Mouse (Mus musculus) spleen, adult 2 months (tissue): ENCODE measurements at regions not wholly inside any gene's neighbourhood (a gene's known extent, or its start where the extent isn't known, plus 50 kb on each side); places are given as distances from the start of the nearest gene placed in this dataset.

Experiments used
- DNase-seq, 2 experiments: peaks; one replicate each; pipeline versions ENCODE4 v3.0.0 to v3.0.0-alpha.2; 2012 to 2021; ENCODE audit warnings: low spot score in 2 of 2, low read depth in 1 of 2
- H3K27ac ChIP-seq: fragments of 200-500 bp; 2 replicates; pipeline ENCODE4 v1.5.1; 2012; ENCODE audit warnings: low read length, inconsistent platforms; ENCODE audit not compliant: insufficient read depth
- H3K27me3 ChIP-seq: fragments of 200-500 bp; 2 replicates; pipeline ENCODE4 v1.6.1; 2012; ENCODE audit warnings: mild to moderate bottlenecking, moderate library complexity, low read length, inconsistent platforms; ENCODE audit not compliant: control insufficient read depth, insufficient read depth
- H3K36me3 ChIP-seq: fragments of 200-500 bp; 2 replicates; pipeline ENCODE4 v1.6.1; 2012; ENCODE audit warnings: mild to moderate bottlenecking, low read length, inconsistent platforms; ENCODE audit not compliant: control insufficient read depth, insufficient read depth
- H3K4me1 ChIP-seq: fragments of 200-500 bp; 2 replicates; pipeline ENCODE4 v1.6.1; 2011; ENCODE audit warnings: inconsistent platforms; ENCODE audit not compliant: control insufficient read depth, insufficient read depth, insufficient read length
- H3K4me3 ChIP-seq: fragments of 200-500 bp; 2 replicates; pipeline ENCODE4 v1.5.1; 2011; ENCODE audit warnings: mild to moderate bottlenecking, inconsistent platforms; ENCODE audit not compliant: insufficient read depth, insufficient read length; ENCODE audit errors: extremely low read depth
- CTCF ChIP-seq: fragments of 200-500 bp; IDR thresholded peaks from 2 replicates; pipeline ENCODE4 v1.5.1; 2011; ENCODE audit warnings: mild to moderate bottlenecking, inconsistent platforms; ENCODE audit not compliant: insufficient read depth, insufficient read length, insufficient replicate concordance; ENCODE audit errors: extremely low read depth
- POLR2A ChIP-seq: fragments of 200-500 bp; IDR thresholded peaks from 2 replicates; pipeline ENCODE4 v1.6.1; 2011; ENCODE audit warnings: low read depth, low read length, inconsistent platforms
- WGBS: fragments of 180-500 bp; shearing (Covaris S2); methylation state at CpG from one replicate; pipeline ENCODE4 v1.1.7; 2018; 5-methylcytosine and 5-hydroxymethylcytosine counted together

- 60% methylated on average over 3 of the region's 3 CpGs for WGBS
- Histone ChIP-seq H3K27ac (no peak overlapping the region), H3K27me3 (no peaks in the 10 kb centered on the region), H3K4me3 (no peak overlapping the region), H3K4me1 (no peaks in the 10 kb centered on the region), H3K36me3 (no peaks in the 10 kb centered on the region)
- TF ChIP-seq POLR2A (no peak), CTCF (no peak)
- DNase-seq: no peak
These were observed 180.7 kb upstream of the Dapk1 start for GRCm38 (mm10) chr13:60420842-60421696.

GRCm38 (mm10) chr13:60424267-60424666 is 177.5 kb upstream of the Dapk1 start:
- H3K4me3 ChIP-seq: no peak overlapping the region
- WGBS: 77% methylated on average over 6 of the region's 6 CpGs
- no peak for TF ChIP-seq CTCF
- TF ChIP-seq POLR2A: no peak
- no peaks in the 10 kb centered on the region for H3K36me3 ChIP-seq
- no peaks in the 10 kb centered on the region for H3K4me1 ChIP-seq
- H3K27ac ChIP-seq: no peak overlapping the region
- no peak for DNase-seq
- H3K27me3 ChIP-seq: no peaks in the 10 kb centered on the region

DNA sequence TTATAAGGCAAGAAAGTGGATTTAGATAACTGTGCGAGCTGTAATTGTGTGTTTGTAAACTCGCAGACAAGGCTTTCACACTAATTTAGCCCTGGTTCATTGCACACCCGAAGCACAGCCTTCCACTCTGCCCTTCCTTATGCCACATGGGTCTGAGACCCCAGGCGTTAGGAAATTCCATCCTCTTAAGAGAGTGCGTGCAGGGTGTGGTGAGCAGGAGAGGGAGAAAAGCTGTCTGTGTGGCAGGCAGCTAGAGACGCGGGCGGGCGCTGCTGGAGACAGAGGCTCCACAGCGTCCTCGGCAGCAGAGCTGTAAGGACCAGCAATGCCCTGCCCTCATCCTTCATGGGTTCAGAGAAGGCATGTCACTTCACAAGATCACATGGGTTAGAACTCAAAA is 176.6 kb upstream of the Dapk1 start:
- no peak for TF ChIP-seq POLR2A
- TF ChIP-seq CTCF: no peak
- Histone ChIP-seq H3K27me3 (no peaks in the 10 kb centered on the region), H3K4me1 (no peaks in the 10 kb centered on the region), H3K36me3 (no peaks in the 10 kb centered on the region), H3K27ac (no peak overlapping the region), H3K4me3 (no peak overlapping the region)
- 88% methylated on average over 11 of the region's 11 CpGs for WGBS
- no peak for DNase-seq

- WGBS: 72% methylated on average over 6 of the region's 6 CpGs
- no peak overlapping the region for H3K4me3 ChIP-seq
- no peaks in the 10 kb centered on the region for H3K4me1 ChIP-seq
- H3K36me3 ChIP-seq: no peaks in the 10 kb centered on the region
- no peak for DNase-seq
- H3K27ac ChIP-seq: no peak overlapping the region
- TF ChIP-seq POLR2A: no peak
- no peak for TF ChIP-seq CTCF
- no peaks in the 10 kb centered on the region for H3K27me3 ChIP-seq
These were observed 176.2 kb upstream of the Dapk1 start for GRCm38 (mm10) chr13:60425556-60425955.

DNA sequence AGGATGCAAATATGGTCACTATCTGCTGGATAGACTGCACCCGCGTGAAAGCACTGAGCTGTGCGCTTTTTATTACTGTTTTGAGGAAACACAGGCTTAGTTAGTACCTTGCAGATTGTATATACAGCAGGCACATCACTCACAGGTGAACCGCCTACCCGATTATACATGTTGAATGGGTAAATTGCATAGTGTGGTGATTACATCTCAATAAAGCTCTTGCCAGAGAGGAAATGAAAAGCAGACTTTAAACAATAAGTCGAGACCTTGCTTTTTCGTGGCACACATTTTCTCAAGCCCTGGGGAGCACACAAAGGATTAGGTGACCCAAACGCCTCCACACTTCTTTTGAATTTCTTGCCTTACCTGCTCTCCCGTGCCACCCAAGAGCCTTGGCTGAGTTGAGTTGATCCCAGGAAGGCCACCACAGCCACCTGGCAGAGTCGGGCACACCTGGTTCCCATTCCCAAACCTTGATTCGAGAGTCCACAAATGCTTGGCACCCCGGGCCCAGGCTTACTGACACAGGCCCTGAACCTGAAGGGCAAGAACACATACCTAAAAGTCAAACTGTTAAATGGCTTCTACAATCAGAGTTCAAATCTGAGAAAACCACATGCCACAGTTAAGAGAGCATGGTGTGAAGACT is 175.4 kb upstream of the Dapk1 start:
- H3K4me1 ChIP-seq: no peaks in the 10 kb centered on the region
- TF ChIP-seq CTCF (no peak), POLR2A (no peak)
- no peak overlapping the region for H3K27ac ChIP-seq
- no peaks in the 10 kb centered on the region for H3K36me3 ChIP-seq
- no peak overlapping the region for H3K4me3 ChIP-seq
- no peaks in the 10 kb centered on the region for H3K27me3 ChIP-seq
- DNase-seq: no peak
- 90% methylated on average over 12 of the region's 12 CpGs for WGBS

- no peak for TF ChIP-seq POLR2A
- TF ChIP-seq CTCF: no peak
- WGBS: 81% methylated on average over 7 of the region's 7 CpGs
- no peaks in the 10 kb centered on the region for H3K27me3 ChIP-seq
- H3K36me3 ChIP-seq: no peaks in the 10 kb centered on the region
- no peak overlapping the region for H3K4me3 ChIP-seq
- H3K4me1 ChIP-seq: no peaks in the 10 kb centered on the region
- no peak for DNase-seq
- no peak overlapping the region for H3K27ac ChIP-seq
These were observed 174.7 kb upstream of the Dapk1 start for GRCm38 (mm10) chr13:60427077-60427476.
